Mouse (Mus musculus) kidney, postnatal 25 days (tissue): ENCODE results near the gene Afdn.
"Not testable (repeated sequence)": the region's sequence is repeated elsewhere in the genome, so short reads cannot be mapped to it uniquely, and the experiment has no call there.

ENCODE experiments used
- DNase-seq, 2 experiments: peaks; one replicate each; pipeline ENCODE4 v3.0.0; 2021; ENCODE audit warnings: mixed read lengths in 2 of 2

Afdn gene

DNA sequence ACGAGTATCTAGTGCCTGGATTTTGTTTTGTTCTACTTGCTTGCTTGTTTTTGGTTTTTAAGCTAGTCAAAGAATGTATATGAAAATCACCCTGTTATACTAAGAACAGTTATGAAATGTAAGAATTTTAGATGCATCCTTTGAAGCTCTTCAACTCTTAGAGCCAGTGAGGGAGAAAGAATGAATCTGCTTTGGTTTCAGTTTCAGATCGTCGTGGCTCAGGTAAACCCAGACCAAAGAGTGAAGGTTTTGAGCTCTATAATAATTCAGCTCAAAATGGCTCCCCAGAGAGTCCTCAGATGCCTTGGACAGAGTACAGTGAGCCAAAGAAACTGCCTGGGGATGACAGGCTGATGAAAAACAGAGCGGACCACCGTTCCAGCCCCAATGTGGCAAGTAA, 123.2 kb downstream of the Afdn start:
- no peak for DNase-seq

DNA sequence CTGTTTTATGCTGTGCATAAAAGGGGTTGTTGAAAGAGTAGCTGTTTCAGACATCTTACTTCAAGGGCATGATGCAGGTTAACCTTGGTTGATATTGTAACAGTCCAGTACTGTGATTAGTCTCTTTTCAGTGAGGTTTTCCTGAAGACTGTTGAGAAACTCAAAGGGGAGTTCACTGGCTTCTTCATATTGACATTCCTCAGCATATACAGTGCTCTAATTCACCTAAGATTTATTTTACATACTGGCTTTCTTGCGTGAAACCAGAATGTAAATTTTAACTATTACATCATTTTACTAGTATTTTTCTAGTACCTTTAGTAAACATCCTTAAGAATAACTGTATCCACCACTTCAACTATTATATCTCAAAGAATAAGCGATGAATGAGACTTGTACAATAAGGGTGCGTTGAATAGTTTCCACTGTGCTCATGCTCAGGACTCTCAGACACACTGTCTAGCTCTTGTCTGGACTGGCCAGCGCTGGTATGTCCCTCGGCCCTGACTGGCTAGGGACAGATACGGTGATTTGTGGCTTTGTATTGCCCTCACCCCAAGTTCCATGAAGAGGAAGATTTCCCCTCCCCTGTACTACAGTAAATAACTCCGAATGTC, 129.6 kb downstream of the Afdn start:
- DNase-seq: no peak

DNA sequence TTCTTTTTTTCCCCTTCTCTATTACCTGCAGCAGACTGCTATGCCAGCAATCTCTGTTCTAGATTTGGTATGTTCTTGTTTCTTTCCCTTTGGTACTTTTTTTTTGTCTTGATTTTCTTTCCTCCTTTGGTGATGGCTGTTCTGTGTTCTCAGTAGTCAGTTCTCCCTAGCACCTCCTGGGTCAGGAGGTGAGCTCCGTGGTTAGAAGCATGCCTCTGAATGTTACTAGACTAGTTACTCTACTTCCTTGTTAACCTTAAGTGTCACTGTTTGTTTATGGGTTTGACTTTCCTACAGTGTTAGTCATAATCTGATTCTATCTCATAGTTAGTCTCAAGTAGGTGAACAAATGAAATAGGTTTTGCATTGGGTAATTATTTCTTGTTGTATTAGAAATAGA, 130.6 kb downstream of the Afdn start:
- no peak for DNase-seq

DNA sequence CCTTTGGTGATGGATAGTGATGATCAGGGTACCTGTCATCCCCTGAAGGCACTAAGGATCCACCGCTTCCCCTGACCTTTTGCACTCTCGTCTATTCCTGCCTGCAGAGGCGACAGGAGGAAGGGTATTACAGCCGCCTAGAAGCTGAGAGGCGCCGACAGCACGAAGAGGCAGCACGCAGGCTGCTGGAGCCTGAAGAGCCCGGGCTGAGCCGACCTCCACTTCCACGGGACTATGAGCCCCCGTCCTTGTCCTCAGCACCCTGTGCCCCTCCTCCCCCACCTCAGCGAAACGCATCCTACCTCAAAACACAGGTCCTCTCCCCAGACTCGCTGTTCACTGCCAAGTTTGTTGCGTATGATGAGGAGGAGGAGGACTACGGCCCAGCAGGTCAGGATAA, 138.5 kb downstream of the Afdn start:
- no peak for DNase-seq

DNA sequence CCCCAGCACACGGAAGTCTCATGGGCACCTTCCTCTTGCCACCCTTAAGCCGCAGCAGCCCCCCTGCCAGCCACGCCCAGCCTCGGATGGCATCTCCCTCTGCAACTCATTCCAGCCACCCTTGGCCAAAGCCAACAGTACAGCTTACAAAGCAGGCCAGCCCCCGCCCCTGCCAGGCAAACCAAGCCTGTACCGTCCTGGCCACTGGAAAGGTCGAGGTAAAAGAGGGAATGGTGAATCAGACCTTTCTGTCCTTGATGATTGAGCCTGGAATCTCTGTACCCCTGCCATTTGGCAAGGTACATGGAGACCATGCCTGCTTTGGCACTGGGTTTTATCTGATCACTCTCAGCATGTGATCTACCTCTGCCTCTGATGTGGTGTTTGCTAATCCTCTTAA, 138.9 kb downstream of the Afdn start:
- no peak for DNase-seq

DNA sequence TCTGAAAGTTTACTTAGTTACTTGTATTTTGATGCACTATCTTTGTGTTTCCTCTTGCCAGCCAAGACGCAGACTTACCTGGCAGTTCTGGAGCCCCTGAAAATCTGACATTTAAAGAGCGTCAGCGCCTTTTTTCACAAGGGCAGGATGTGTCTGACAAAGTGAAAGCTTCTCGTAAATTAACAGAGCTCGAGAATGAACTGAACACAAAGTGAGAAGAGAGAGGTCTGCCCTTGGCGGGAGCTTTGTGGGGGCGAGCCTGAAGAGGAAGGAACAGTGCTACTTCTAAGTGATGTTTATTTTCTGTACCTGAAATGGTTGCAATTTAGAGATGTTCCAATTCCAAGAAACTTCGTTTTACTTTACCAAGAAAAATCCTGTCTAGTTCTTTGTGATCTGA, 143.5 kb downstream of the Afdn start:
- no peak for DNase-seq

DNA sequence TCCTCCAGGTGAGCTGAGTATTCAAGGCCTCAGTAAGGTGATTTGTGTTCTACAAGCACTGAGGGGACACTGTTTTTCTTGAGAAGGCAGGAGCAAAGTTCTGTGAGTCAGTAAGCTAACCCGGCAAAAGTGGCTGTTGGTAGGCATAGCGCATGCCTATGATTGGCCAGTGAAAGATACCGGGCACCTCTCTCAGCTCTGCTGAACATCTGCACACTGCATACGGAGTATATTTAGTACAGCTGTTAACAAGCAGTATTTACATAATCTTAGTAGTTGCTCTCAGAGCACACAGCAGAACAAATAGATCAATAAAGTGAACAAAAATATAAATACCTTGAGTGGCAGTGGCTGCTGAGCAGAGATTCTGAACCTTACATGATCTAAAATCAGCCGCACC, 146.7 kb downstream of the Afdn start:
- no peak for DNase-seq

DNA sequence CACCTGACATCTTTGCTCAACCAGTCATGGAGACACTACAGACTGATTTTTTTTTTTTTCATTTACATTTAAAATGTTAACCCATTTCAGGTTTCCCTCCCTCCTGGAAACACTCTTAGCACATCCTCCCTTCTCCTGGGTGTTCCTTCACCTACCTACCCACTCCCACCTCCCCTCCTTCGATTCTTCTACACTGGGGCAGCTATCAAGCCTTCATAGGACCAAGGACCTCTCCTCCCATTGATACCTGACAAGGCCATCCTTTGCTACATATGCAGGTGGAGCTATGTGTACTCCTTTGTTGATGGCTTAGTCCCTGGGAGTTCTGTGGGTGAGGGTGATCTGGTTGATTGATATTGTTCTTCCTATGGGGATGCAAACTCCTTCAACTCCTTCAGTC, 147.3 kb downstream of the Afdn start:
- DNase-seq: no peak

DNA sequence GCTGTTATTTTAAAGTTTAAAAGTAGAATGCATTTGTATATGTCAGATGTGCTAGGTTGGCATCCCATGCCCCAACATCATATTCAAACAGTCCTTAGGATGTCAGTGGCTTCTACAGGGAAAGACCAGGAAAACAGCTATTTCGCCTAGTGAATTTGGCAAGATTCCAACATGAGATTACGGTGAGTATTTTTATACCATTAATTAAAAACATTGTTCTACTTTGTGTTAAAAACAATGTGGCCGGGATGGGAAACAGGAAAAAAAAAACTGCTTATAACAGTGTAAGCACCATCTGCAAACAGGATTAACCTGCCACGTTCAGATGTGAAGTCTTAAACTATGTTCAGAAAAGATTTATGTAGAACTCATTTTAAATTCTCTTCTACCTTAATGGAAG, 153.6 kb downstream of the Afdn start:
- DNase-seq: no peak

DNA sequence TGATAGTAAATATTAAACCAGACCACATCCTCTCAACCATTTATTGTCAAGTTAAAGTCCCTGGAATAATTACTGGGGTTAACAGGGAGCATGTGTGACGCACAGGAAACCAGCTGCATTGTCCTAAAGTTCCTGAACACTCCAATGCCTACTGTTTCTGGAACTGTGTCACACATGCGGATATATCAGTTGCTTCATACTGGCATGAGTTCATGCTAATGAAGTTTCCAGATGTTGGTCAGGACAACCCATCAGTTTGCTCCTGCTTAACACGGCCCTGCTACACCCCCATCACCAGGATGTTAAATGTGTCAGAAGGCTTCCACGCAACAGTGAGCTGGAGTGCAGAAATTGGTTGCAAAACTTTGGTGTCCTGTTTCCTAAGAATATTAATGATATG, 154.2 kb downstream of the Afdn start:
- DNase-seq: peak; percentile 51 to 71

DNA sequence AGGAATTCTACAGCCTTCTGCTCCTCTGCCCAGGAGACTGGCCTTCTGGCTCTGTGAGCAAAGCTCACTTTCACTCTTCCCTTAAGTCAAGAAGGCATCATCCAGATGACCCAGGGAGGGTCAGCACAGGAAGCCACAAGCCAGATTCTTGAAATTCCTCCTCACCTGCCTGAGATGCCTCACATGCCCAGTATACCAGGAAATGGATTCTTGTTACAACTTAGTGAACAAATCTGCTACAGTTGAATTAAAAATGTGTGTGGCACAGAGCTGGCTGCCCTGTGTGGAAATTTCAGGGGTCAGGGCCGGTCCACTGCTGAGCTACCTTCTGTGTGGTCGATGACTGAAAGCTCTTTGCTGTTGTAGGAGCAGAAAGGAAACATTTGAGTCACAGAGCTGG, 160.4 kb downstream of the Afdn start:
- peak in 1 of 2 experiments; percentile 35 for DNase-seq

DNA sequence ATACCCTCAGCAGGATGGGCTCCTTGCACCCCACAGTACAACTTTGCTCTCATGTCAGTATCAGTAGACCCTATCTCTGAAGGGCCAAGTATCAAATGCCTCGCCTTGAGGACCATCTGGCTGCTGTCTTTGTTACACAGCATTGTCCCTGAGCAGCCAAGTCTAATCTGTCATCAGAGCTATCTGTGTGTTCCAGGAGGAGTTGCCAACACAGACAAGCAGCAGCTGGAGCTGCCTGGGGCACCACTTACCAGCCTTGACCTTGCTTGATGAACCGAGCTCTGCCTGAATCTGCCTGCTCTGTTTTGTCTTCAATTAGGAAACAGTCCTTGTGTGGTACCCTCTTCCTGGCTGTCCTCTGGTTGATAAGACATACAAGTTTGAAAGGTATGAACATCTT, 163.1 kb downstream of the Afdn start:
- DNase-seq: no peak

DNA sequence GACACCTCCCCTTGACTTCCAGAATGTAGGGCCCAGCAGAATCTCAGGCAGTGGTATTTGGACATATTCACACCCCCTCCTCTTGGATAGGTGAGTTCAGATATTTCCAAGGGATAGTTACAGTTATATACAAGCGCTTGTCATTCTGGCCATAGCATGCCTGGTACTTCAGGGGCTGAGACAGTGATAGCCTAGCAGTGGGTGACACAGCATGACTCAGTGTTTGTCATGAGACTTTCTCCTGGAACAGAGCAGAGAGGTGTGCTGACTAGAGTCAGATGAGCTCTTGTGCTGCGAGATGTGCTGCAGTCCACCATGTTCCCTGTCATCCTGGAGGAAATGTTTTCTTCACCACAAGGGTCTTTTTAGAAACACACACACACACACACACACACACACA, 164.2 kb downstream of the Afdn start:
- no peak for DNase-seq

DNA sequence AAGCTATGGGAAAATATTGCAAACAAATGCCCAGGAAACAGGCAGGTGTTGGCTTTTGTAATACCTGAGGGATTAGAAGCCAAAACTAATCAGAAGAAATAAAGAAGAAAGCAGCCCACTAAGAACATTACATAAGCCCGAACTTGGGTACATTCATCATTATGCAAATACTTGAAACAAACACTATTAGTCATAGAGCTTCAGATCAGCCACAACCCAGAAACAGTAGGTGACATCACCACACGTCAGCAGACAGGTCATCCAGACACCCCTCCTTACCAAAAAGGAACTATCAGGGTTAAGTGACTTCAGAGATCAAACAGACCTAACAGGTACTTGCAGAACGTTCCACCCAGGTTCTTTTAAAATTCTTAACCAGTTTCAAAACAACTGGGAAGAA, 165.6 kb downstream of the Afdn start:
- DNase-seq: no peak

DNA sequence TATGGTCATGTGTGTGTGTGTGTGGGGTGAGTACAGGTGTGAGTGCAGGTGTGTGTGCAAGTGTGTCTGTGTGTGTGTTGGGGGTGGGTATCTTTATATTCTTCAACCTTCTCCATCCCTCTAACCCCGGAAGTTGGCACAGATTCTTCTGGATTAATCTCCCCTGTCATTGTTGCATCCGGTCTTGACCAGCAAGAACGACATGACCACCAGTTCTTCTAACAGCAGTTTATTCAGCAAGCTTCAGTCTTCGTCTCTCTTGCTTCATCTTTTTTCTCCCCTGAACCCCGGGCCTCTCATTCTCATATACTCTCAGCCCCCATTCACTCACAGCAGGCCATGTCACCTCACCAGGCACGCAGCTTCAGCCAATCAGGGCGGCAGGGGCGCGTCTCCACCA, 170.1 kb downstream of the Afdn start:
- DNase-seq: no peak

DNA sequence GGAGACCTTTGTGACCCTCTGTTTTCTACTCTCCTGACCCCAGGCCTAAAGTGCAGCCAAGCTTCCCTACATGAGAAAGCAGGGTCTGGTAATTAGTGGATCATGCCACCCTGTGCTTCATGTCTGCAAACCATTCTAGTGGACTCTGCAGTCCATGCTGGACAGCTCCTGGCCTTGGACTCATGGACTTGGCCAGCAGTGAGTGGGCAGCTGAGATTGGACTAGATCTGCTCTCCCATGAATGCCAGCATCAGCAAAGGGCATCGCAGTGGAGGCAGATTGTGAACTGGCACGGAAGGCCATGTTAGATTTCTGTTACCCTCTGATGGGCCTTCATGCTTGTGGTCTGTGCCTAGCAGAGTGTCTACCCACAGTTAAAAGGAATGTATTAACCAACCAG, 175.0 kb downstream of the Afdn start:
- DNase-seq: peak in 1 of 2 experiments; percentile 47

DNA sequence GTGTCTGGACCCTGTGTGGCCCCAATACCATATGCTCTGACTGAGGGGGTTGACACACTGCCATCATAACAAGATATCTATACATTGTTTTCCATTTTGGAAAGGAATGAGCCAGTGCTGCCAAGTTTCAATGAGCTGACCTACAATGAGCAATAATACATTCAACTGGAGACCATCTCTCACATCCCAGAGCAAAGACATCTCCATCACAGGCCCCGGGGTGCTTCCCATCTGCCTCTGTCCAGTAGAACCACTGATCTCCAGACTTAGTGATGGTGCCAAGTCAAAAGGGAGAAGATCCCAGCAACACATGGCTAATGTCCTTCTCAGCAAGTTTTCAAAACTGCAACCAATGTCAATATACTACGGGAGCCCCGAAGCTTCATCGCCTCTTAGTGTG, 177.4 kb downstream of the Afdn start:
- no peak for DNase-seq

DNA sequence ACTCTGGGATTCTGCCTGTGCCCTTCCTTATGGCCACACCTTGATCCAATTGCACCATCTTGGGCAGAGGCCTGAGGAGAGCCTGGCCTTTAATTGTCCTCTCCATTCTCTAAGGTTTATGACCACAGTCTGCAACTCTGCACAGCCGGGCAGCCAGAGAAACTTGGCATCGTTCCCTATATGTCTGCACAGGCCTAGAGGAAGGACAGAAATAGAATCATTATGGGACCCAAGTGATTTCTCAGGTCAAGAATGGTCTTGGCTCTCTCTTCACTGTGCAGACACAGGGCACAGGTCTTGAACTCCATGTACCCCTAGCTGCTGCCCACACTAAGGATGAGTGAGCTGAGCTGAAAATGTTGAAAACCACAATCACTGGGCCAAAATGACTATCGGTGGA, 178.3 kb downstream of the Afdn start:
- DNase-seq: peak; percentile 21 to 61

DNA sequence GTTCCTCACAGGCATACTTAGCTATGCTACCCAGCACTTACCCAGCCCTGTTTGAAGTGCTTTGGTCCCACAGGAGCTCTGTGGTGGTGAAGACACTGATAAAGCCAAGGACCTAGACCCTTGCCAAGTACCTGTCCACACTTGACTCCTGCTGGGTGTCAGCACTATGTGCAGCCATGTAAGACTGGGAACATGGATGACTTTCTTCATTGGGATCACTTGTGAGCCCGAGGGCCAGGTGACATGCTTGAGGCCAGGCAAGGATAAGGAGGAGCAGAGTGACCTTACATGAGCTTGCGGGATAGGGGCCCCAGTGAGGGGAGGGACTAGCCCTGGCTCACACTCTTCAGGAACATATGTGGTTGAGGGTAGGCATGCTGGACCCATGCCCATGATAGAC, 178.9 kb downstream of the Afdn start:
- DNase-seq: not testable (repeated sequence)

DNA sequence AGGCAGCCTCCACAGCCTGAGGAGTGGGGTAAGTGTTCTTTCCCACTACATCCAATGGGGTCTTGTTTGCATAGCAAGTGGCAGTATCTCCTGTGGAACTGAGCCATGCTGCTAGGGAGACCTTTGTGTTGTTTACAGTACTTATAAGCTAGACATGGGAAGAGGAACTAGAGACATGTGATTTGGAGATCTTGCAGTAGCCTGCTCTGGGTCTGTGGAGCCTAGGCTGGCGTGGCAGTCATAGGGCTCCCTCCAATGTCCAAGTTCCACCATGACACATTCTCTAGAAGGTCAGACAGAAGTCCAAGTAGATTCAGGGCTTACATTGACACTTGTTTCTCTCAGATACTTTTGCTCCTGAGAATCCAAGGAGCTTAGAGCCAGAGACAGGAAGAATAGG, 180.1 kb downstream of the Afdn start:
- DNase-seq: no peak

DNA sequence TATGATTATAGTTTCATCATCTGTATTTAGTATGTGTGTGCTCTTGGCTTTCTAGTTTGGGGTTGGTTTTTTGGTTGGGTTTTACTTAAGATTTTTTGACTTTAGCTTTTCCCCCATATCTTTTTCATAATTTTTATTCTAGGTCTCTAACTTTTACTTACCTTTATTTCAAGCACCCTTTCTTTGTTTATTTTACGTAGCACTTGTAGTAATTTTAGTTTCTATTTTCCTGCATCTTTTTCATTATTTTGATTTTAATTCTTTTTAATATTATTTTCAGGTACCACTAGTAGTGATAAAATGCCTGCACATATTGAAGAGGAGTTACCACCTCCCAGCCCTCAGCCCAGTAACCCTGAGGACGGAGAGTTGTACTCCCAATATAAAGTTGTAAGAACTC, 187.7 kb downstream of the Afdn start, which contains the start of gene Gm7168:
Gene Gm7168 (plus strand): TSS at position 301 of the 400 bp plus-strand sequence.
- not testable (repeated sequence) for DNase-seq

DNA sequence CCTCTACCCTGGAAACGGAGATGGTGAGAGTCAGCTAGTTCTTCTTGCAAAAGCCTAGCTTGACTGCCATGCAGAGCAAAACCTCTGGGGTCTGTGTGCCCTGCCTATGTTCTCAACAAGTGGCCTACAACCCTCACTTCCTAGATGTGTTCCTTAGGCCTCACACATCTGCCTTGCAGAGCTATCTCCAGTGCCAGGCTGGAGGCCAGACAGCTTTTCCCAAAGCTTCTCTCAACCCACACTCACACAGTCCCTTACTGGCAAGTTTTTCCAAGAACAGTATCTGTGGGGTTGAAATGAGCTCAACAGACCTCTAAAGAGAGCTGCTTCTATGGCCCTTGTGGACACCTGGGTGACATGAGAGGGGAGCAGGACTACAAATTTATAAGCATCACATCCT, 191.2 kb downstream of the Afdn start:
- DNase-seq: not testable (repeated sequence)
